Mouse (Mus musculus) olfactory bulb, adult 2 months (tissue): ENCODE data around the gene Col6a6.

Experiments used
- CTCF ChIP-seq: fragments of 200-500 bp; IDR thresholded peaks from 2 replicates; pipeline ENCODE4 v1.5.1; 2012; ENCODE audit warnings: low read depth, mild to moderate bottlenecking, low read length, moderate library complexity; ENCODE audit not compliant: insufficient read depth
- POLR2A ChIP-seq: fragments of 200-500 bp; IDR thresholded peaks from 2 replicates; pipeline ENCODE4 v1.6.1; 2012; ENCODE audit warnings: mild to moderate bottlenecking, low read depth, low read length, moderate library complexity; ENCODE audit not compliant: insufficient read depth

- TF ChIP-seq POLR2A: no peak
- TF ChIP-seq CTCF: no peak
Measured at GRCm38 (mm10) chr9:105831291-105831690, 3.3 kb upstream of the Col6a6 start.
